Comparison of ENCODE assay signal across 14 mouse cellular contexts in genomic region chr2:59351303-59352099, GRCm38 (mm10).
A peak's percentile ranks its signal among the peaks of the same experiment; 100 is the strongest.
DNase-seq lines count a peak whose midpoint lies in the region; ATAC-seq and TF ChIP-seq lines count a peak whose summit lies in the region.
"Had no signal": no experiment of that assay in that cellular context is flagged by ENCODE, and none has a peak within 500 bp of the region (broad histone marks: within the 10 kb centered on the region; RNA-seq: fewer than 3 reads in every experiment).

No protein-coding gene starts in this region.

- no peak overlapping the region for H3K4me3 ChIP-seq in lung, embryonic 14.5 days (ENCODE audit: low read depth, low read length)
- no peak overlapping the region for H3K4me3 ChIP-seq in forebrain, embryonic 12.5 days (replicated peaks)
- no peak overlapping the region for H3K4me3 ChIP-seq in midbrain, embryonic 11.5 days (ENCODE audit: low read depth, low read length)
- no peak overlapping the region for H3K4me3 ChIP-seq in stomach, embryonic 16.5 days (replicated peaks; ENCODE audit: low read length)
- H3K4me3 ChIP-seq: limb, embryonic 10.5 days had no signal

- no peak for DNase-seq in lung, embryonic 14.5 days
- DNase-seq in lung, postnatal 14 days: no peak
- peak; percentile 57 for DNase-seq in midbrain, embryonic 11.5 days (ENCODE audit: low spot score, missing footprints)
- no peak for DNase-seq in spleen, postnatal 4 days (ENCODE audit: low spot score in 2 of 2)
- DNase-seq in left cerebral cortex, adult 9 months (ENCODE audit: low spot score in 2 of 2): no peak
- no peak for DNase-seq in heart, postnatal 25 days (ENCODE audit: low spot score)
- DNase-seq: heart, postnatal 4 days; kidney, postnatal 25 days; liver, postnatal 0 days; retina, postnatal 1 day; thymus, postnatal 25 days had no signal

- 0 out of 2 replicates have a peak, but pooled peaks have one; percentile 18 for ATAC-seq in lung, embryonic 14.5 days (ENCODE audit: insufficient read depth)
- ATAC-seq in forebrain, embryonic 12.5 days (ENCODE audit: low FRiP score): peak; percentile 85
- no peak for ATAC-seq in midbrain, embryonic 11.5 days (ENCODE audit: low FRiP score)
- peak; percentile 47 for ATAC-seq in stomach, embryonic 16.5 days (ENCODE audit: insufficient read depth, low FRiP score)
- ATAC-seq: liver, postnatal 0 days had no signal

- no peaks in the 10 kb centered on the region for H3K27me3 ChIP-seq in lung, embryonic 14.5 days (ENCODE audit: insufficient read depth, low read length)
- no peaks in the 10 kb centered on the region for H3K27me3 ChIP-seq in forebrain, embryonic 12.5 days
- no peaks in the 10 kb centered on the region for H3K27me3 ChIP-seq in midbrain, embryonic 11.5 days (ENCODE audit: control insufficient read depth, insufficient read depth, low read length)
- H3K27me3 ChIP-seq in stomach, embryonic 16.5 days (ENCODE audit: control insufficient read depth, insufficient read depth, low read length): no peaks in the 10 kb centered on the region

- H3K4me1 ChIP-seq in lung, embryonic 14.5 days (ENCODE audit: insufficient read depth): no peaks in the 10 kb centered on the region
- peaks cover 16% of the 10 kb centered on the region for H3K4me1 ChIP-seq in forebrain, embryonic 12.5 days
- H3K4me1 ChIP-seq in midbrain, embryonic 11.5 days (ENCODE audit: control insufficient read depth, insufficient read depth, low read length): no peaks in the 10 kb centered on the region; the same call in 1 of the 2 replicates
- 0 out of 2 replicates have a peak, but pooled peaks cover 6% of the 10 kb centered on the region for H3K4me1 ChIP-seq in stomach, embryonic 16.5 days (ENCODE audit: control insufficient read depth, insufficient read depth, low read length)
- H3K4me1 ChIP-seq: limb, embryonic 10.5 days had no signal

- H3K36me3 ChIP-seq in lung, embryonic 14.5 days (ENCODE audit: insufficient read depth): peaks cover 63% of the 10 kb centered on the region
- peaks cover 47% of the 10 kb centered on the region for H3K36me3 ChIP-seq in forebrain, embryonic 12.5 days (replicated peaks)
- peaks cover 11% of the 10 kb centered on the region; the same call in 1 of the 2 replicates for H3K36me3 ChIP-seq in midbrain, embryonic 11.5 days (ENCODE audit: control insufficient read depth, insufficient read depth, low read length)
- peaks cover 6% of the 10 kb centered on the region; the same call in 1 of the 2 replicates for H3K36me3 ChIP-seq in stomach, embryonic 16.5 days (ENCODE audit: control insufficient read depth, insufficient read depth, low read length)

- no peak overlapping the region for H3K27ac ChIP-seq in lung, embryonic 14.5 days (ENCODE audit: low read depth)
- peak overlapping the region; percentile 85 for H3K27ac ChIP-seq in forebrain, embryonic 12.5 days
- H3K27ac ChIP-seq in midbrain, embryonic 11.5 days (ENCODE audit: low read depth, low read length): no peak overlapping the region
- H3K27ac ChIP-seq in stomach, embryonic 16.5 days (ENCODE audit: low read length): peak overlapping the region; percentile 64
- H3K27ac ChIP-seq: limb, embryonic 10.5 days had no signal

- TF ChIP-seq CTCF in lung, embryonic 14.5 days (IDR thresholded peaks at IDR 0.05; ENCODE audit: low read depth): no peak

- no peak overlapping the region for H3K4me2 ChIP-seq in lung, embryonic 14.5 days
- H3K4me2 ChIP-seq in forebrain, embryonic 12.5 days: peak overlapping the region; percentile 4; the same call in 1 of the 2 replicates
- no peak overlapping the region for H3K4me2 ChIP-seq in midbrain, embryonic 11.5 days
- no peak overlapping the region for H3K4me2 ChIP-seq in stomach, embryonic 16.5 days (ENCODE audit: low read depth, low read length)

- H3K9ac ChIP-seq in lung, embryonic 14.5 days: no peak overlapping the region
- H3K9ac ChIP-seq in forebrain, embryonic 12.5 days: no peak overlapping the region
- H3K9ac ChIP-seq in midbrain, embryonic 11.5 days (ENCODE audit: low read length): no peak overlapping the region
- no peak overlapping the region for H3K9ac ChIP-seq in stomach, embryonic 16.5 days (ENCODE audit: low read length)
- H3K9ac ChIP-seq: liver, postnatal 0 days had no signal

- no peaks in the 10 kb centered on the region for H3K9me3 ChIP-seq in lung, embryonic 14.5 days (ENCODE audit: low read depth, low read length)
- no peaks in the 10 kb centered on the region for H3K9me3 ChIP-seq in forebrain, embryonic 12.5 days
- H3K9me3 ChIP-seq in midbrain, embryonic 11.5 days (ENCODE audit: control insufficient read depth, low read length): no peaks in the 10 kb centered on the region
- H3K9me3 ChIP-seq in stomach, embryonic 16.5 days (replicated peaks; ENCODE audit: control insufficient read depth, low read length): no peaks in the 10 kb centered on the region
- H3K9me3 ChIP-seq: limb, embryonic 10.5 days had no signal

- intact Hi-C loops in heart, postnatal 25 days (cut with DNase I): no loop called here

- 72% methylated on average over 16 of the region's 16 CpGs for WGBS in lung, embryonic 14.5 days
- 57% methylated on average over 16 of the region's 16 CpGs for whole genome bisulfite sequencing in forebrain, embryonic 12.5 days
- WGBS in midbrain, embryonic 11.5 days: 82% methylated on average over 16 of the region's 16 CpGs
- WGBS in stomach, embryonic 16.5 days: 62% methylated on average over 16 of the region's 16 CpGs

Comparison
In these comparisons a context has a peak if more than half of its experiments do, and no peak if none do; other contexts are left out.
1. H3K27ac ChIP-seq: peak in forebrain, embryonic 12.5 days (single experiment) and stomach, embryonic 16.5 days (single experiment); none in lung, embryonic 14.5 days (single experiment) and midbrain, embryonic 11.5 days (single experiment).